Mouse (Mus musculus): ENCODE results near the gene Manba.
A peak's percentile ranks its signal among the peaks of the same experiment; 100 is the strongest.

DNA sequence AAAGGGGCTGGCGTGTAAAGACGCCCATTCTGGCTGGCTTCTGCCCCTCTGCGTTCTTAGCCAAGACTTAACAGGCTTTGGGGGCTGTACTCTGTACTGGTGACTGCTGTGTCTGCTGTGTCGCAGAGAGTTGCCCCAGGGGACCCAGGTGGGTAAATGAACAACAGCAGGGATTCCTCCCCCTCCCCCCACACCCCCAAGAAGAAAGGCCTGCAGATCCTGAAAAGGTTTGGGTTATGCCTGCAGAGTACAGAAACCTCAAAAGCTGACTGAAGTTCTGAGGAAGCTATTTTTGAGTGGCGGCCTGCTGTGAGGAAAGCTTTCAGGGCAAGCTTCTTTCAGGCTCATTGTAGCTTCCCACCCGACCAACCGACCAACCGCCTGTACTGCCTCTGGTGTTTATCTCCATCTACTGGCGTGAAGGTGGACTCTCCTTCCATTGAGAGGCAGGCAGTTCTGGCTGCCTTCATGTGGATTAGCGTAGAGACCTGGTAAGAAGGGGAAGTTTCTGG, 96.3 kb downstream of the Manba start:
- TF ChIP-seq CTCF (IDR thresholded peaks at IDR 0.05; ENCODE audit: low read depth) (peak; percentile 74), EP300 (IDR thresholded peaks at IDR 0.05; ENCODE audit: low read depth) (no peak)
